8 mouse cellular contexts compared by ENCODE assay signal in the genomic region with DNA sequence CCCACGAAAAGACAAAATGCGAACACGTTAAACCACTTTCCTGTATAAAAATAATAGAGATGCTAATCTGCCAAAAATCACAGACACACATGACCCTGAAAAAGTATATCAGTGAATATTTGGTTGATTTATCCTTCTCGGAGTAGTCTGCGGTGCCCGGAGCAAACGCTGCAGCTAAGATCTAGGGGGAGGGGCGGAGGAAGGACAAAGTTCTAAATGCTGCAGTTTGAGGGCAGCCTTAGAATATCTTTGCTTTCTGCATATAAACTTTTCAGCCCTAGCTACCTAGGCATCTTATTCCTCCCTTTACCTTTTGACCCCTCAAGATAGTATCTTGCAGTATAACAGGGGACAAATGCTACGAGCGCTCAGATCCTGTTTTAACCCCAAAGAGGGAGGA. TPM values are rescaled to one million over a fixed set of nuclear protein-coding genes. Genes with fewer than 3 reads are reported as not detected.
DNase-seq lines count a peak whose midpoint lies in the region; ATAC-seq lines count a peak whose summit lies in the region.

No protein-coding gene starts in this region.

- H3K4me3 ChIP-seq in heart, embryonic 13.5 days, result peak overlapping the region; percentile 59
- peak overlapping the region; percentile 37 for H3K4me3 ChIP-seq in forebrain, embryonic 11.5 days (ENCODE audit: low read depth, low read length)
- peak overlapping the region; percentile 39 for H3K4me3 ChIP-seq in liver, embryonic 16.5 days (ENCODE audit: low read depth, low read length)

- H3K36me3 ChIP-seq in heart, embryonic 13.5 days, result no peaks in the 10 kb centered on the region
- H3K36me3 ChIP-seq in forebrain, embryonic 11.5 days (ENCODE audit: control insufficient read depth, insufficient read depth, low read length), result no peaks in the 10 kb centered on the region
- no peaks in the 10 kb centered on the region for H3K36me3 ChIP-seq in liver, embryonic 16.5 days (ENCODE audit: control insufficient read depth, insufficient read depth)

- H3K4me1 ChIP-seq in heart, embryonic 13.5 days, result peaks cover 35% of the 10 kb centered on the region
- H3K4me1 ChIP-seq in forebrain, embryonic 11.5 days (replicated peaks; ENCODE audit: control insufficient read depth, insufficient read depth, low read length), result peaks cover 15% of the 10 kb centered on the region
- no peaks in the 10 kb centered on the region; the same call in 1 of the 2 replicates for H3K4me1 ChIP-seq in liver, embryonic 16.5 days (ENCODE audit: control insufficient read depth, low read depth, low read length)

- H3K27me3 ChIP-seq in heart, embryonic 13.5 days (replicated peaks), result peaks cover 73% of the 10 kb centered on the region
- H3K27me3 ChIP-seq in forebrain, embryonic 11.5 days (ENCODE audit: control insufficient read depth, insufficient read depth, low read length), result peaks cover 51% of the 10 kb centered on the region
- peaks cover 77% of the 10 kb centered on the region for H3K27me3 ChIP-seq in liver, embryonic 16.5 days (ENCODE audit: control insufficient read depth, insufficient read depth, low read depth, low read length)

- ATAC-seq in heart, embryonic 13.5 days (ENCODE audit: extremely low read depth, insufficient number of reproducible peaks, low FRiP score, low TSS enrichment), result no peak
- no peak for ATAC-seq in forebrain, embryonic 11.5 days (replicated peaks; ENCODE audit: low FRiP score)
- ATAC-seq in liver, embryonic 16.5 days (ENCODE audit: low read depth), result no peak

- no peak overlapping the region for H3K27ac ChIP-seq in heart, embryonic 13.5 days (replicated peaks)
- peak overlapping the region; percentile 70 for H3K27ac ChIP-seq in forebrain, embryonic 11.5 days (ENCODE audit: low read depth, low read length)
- H3K27ac ChIP-seq in liver, embryonic 16.5 days (ENCODE audit: low read length), result no peak overlapping the region

- H3K9me3 ChIP-seq in heart, embryonic 13.5 days, result no peaks in the 10 kb centered on the region
- no peaks in the 10 kb centered on the region for H3K9me3 ChIP-seq in forebrain, embryonic 11.5 days (ENCODE audit: control insufficient read depth, low read length)
- no peaks in the 10 kb centered on the region for H3K9me3 ChIP-seq in liver, embryonic 16.5 days (replicated peaks; ENCODE audit: control insufficient read depth, low read length)

- 2% methylated on average over 10 of the region's 10 CpGs for WGBS in heart, embryonic 13.5 days
- under 1% methylated on average over 10 of the region's 10 CpGs for WGBS in forebrain, embryonic 11.5 days
- WGBS in liver, embryonic 16.5 days (ENCODE audit: insufficient replicate concordance), result 3% methylated on average over 10 of the region's 10 CpGs

- peak overlapping the region; percentile 88 for H3K4me2 ChIP-seq in heart, embryonic 13.5 days
- peak overlapping the region; percentile 49; the same call in 1 of the 2 replicates for H3K4me2 ChIP-seq in forebrain, embryonic 11.5 days (ENCODE audit: low read depth, low read length, severe bottlenecking)
- H3K4me2 ChIP-seq in liver, embryonic 16.5 days (ENCODE audit: low read depth, low read length), result no peak overlapping the region

- peak overlapping the region; percentile 20; the same call in 1 of the 2 replicates for H3K9ac ChIP-seq in heart, embryonic 13.5 days
- peak overlapping the region; percentile 59 for H3K9ac ChIP-seq in forebrain, embryonic 11.5 days (ENCODE audit: low read length)
- H3K9ac ChIP-seq in liver, embryonic 16.5 days (ENCODE audit: low read depth, low read length), result no peak overlapping the region; the same call in 1 of the 2 replicates

- no peak for DNase-seq in heart, postnatal 4 days
- DNase-seq in T-cell, adult 2 months (ENCODE audit: low spot score), result peak; percentile 7
- DNase-seq in forebrain, embryonic 11.5 days (ENCODE audit: low spot score), result no peak
- DNase-seq in natural killer cell, adult 2 months (ENCODE audit: low spot score in 2 of 2), result no peak
- no peak for DNase-seq in layer of hippocampus, adult 9-11 months
- DNase-seq in kidney, adult 11 months, result no peak

RNA-seq across cellular contexts. Expression of a gene that starts 1.4 kb away (rescaled TPM):
- 1.9 and 2.7 TPM in 2 replicates for polyA plus RNA-seq in heart, embryonic 13.5 days (2015; fragmentation: Nextera tagmentation; extraction: Ambion mirVana)
- total RNA-seq in heart, postnatal 4 days (2021), result 1 to 10 TPM; 1.4 to 1.5 TPM
- polyA plus RNA-seq in forebrain, embryonic 11.5 days (2014; fragmentation: Nextera tagmentation; extraction: Ambion mirVana), result 36.6 and 36.7 TPM in 2 replicates
- 51.8 and 59.6 TPM in 2 replicates for polyA plus RNA-seq in liver, embryonic 16.5 days (2015; fragmentation: Nextera tagmentation; extraction: Ambion mirVana)

Comparison
In these comparisons a context has a peak if more than half of its experiments do, and no peak if none do; other contexts are left out.
1. RNA of a gene that starts 1.4 kb away (polyA plus RNA-seq): 51.8 to 59.6 TPM in liver, embryonic 16.5 days and 36.6 to 36.7 TPM in forebrain, embryonic 11.5 days; 1.9 to 2.7 TPM in heart, embryonic 13.5 days; every median in the first group is over 10 times any median in the second.
2. Peak in every context shown above with its lines, with median percentiles within 50 percentile points of each other: H3K4me3 ChIP-seq.